Mouse (Mus musculus) B cell, adult 67 days (primary cell): ENCODE measurements around the gene Tmprss11d. TPM values are rescaled to one million over a fixed set of nuclear protein-coding genes. Genes with fewer than 3 reads are reported as not detected.

Source experiments
- total RNA-seq, 2 experiments: library from RNA; stranded (reverse); gene quantifications; 4 replicates each; pipeline ENCODE4 v1.2.4; 2023

The Tmprss11d gene
- total RNA-seq, result not detected

GRCm38 (mm10) chr5:86373320-86373719 is at the start of gene Tmprss11d:
Tmprss11d (minus strand) TSS chr5:86373420.

GRCm38 (mm10) chr5:86289208-86289607 is 84.0 kb downstream of the Tmprss11d start, which contains the start of gene Tmprss11c:
Tmprss11c (minus strand) TSS chr5:86289308.

Other genes starting within 250 kb of the Tmprss11d start
- gene Uba6, start 200.6 kb downstream of the Tmprss11d start, total RNA-seq, result 10 to 100 TPM; 21.4 to 22.9 TPM
- gene Gnrhr, start 175.5 kb downstream of the Tmprss11d start, total RNA-seq, result not detected
- not detected for gene Tmprss11c, start 84.1 kb downstream of the Tmprss11d start, total RNA-seq
- gene Tmprss11a, start 95.6 kb upstream of the Tmprss11d start, total RNA-seq, result not detected
- gene Tmprss11g, start 145.2 kb upstream of the Tmprss11d start, total RNA-seq, result not detected